Mouse (Mus musculus): Measurements from ENCODE around the gene Sept4.

DNA sequence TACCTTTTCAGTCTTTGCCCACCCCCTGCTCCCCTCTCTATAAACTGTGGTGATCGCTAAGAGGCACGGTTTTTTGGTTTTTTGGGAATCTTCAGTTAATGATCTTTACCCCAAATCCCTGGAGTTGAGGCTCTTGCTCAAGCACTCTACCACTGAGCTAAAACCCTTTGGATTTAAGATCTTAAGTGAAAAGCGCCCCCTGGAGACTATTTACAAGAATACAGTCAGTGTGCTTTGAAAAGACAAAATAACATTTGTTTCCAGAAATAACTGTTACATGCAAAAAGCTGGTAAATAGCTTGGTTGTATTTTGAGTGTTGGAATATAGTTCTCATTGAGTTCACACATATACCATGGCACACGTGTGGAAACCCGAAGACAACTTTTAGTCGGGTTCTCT is 37.0 kb upstream of the Sept4 start:
- TF ChIP-seq CTCF (IDR thresholded peaks at IDR 0.05; ENCODE audit: extremely low read depth, insufficient read depth, insufficient read length, insufficient replicate concordance): no peak
- TF ChIP-seq POLR2A (IDR thresholded peaks at IDR 0.05; ENCODE audit: low read depth, low read length): no peak
